Mouse (Mus musculus): Measurements from ENCODE around the gene Rpl27a.

Rpl27a gene

GRCm38 (mm10) chr7:109518838-109519696, at the start of gene Rpl27a:
TSS of gene Rpl27a (plus strand) at chr7:109519147.
- DNase-seq (ENCODE audit: low read depth in 2 of 2, low spot score in 2 of 2) = peak; percentile 97 to 99

- DNase-seq (ENCODE audit: low read depth in 2 of 2, low spot score in 2 of 2) = no peak
Measured at GRCm38 (mm10) chr7:109470700-109471099, 48.2 kb upstream of the Rpl27a start.

- DNase-seq (ENCODE audit: low read depth in 2 of 2, low spot score in 2 of 2) = no peak
Measured at GRCm38 (mm10) chr7:109477926-109478325, 41.0 kb upstream of the Rpl27a start.

- DNase-seq (ENCODE audit: low read depth in 2 of 2, low spot score in 2 of 2) = no peak
Measured at GRCm38 (mm10) chr7:109480765-109481197, 38.2 kb upstream of the Rpl27a start.

GRCm38 (mm10) chr7:109484221-109484620, 34.7 kb upstream of the Rpl27a start:
- no peak for DNase-seq (ENCODE audit: low read depth in 2 of 2, low spot score in 2 of 2)

- no peak for DNase-seq (ENCODE audit: low read depth in 2 of 2, low spot score in 2 of 2)
Measured at GRCm38 (mm10) chr7:109492616-109493318, 26.2 kb upstream of the Rpl27a start.

GRCm38 (mm10) chr7:109493319-109494316, 25.3 kb upstream of the Rpl27a start:
- no peak for DNase-seq (ENCODE audit: low read depth in 2 of 2, low spot score in 2 of 2)

GRCm38 (mm10) chr7:109497507-109497906, 21.4 kb upstream of the Rpl27a start:
- no peak for DNase-seq (ENCODE audit: low read depth in 2 of 2, low spot score in 2 of 2)

- no peak for DNase-seq (ENCODE audit: low read depth in 2 of 2, low spot score in 2 of 2)
Measured at GRCm38 (mm10) chr7:109507119-109507518, 11.8 kb upstream of the Rpl27a start.

- no peak for DNase-seq (ENCODE audit: low read depth in 2 of 2, low spot score in 2 of 2)
Measured at GRCm38 (mm10) chr7:109507572-109507971, 11.4 kb upstream of the Rpl27a start.

- DNase-seq (ENCODE audit: low read depth in 2 of 2, low spot score in 2 of 2) = no peak
Measured at GRCm38 (mm10) chr7:109508034-109508433, 10.9 kb upstream of the Rpl27a start, which contains the start of gene Trim66. TSS of gene Trim66 (minus strand) at chr7:109508134.

- no peak for DNase-seq (ENCODE audit: low read depth in 2 of 2, low spot score in 2 of 2)
Measured at GRCm38 (mm10) chr7:109510799-109511198, 8.1 kb upstream of the Rpl27a start.

- DNase-seq (ENCODE audit: low read depth in 2 of 2, low spot score in 2 of 2) = no peak
Measured at GRCm38 (mm10) chr7:109511838-109512237, 7.1 kb upstream of the Rpl27a start.

- DNase-seq (ENCODE audit: low read depth in 2 of 2, low spot score in 2 of 2) = no peak
Measured at GRCm38 (mm10) chr7:109516500-109516899, 2.4 kb upstream of the Rpl27a start.

- DNase-seq (ENCODE audit: low read depth in 2 of 2, low spot score in 2 of 2) = no peak
Measured at GRCm38 (mm10) chr7:109518036-109518681, 788 bp upstream of the Rpl27a start.

GRCm38 (mm10) chr7:109519936-109520335, 989 bp downstream of the Rpl27a start:
- DNase-seq (ENCODE audit: low read depth in 2 of 2, low spot score in 2 of 2) = no peak

GRCm38 (mm10) chr7:109522084-109522483, 3.1 kb downstream of the Rpl27a start:
- no peak for DNase-seq (ENCODE audit: low read depth in 2 of 2, low spot score in 2 of 2)

- no peak for DNase-seq (ENCODE audit: low read depth in 2 of 2, low spot score in 2 of 2)
Measured at GRCm38 (mm10) chr7:109523304-109523703, 4.4 kb downstream of the Rpl27a start.

- no peak for DNase-seq (ENCODE audit: low read depth in 2 of 2, low spot score in 2 of 2)
Measured at GRCm38 (mm10) chr7:109523741-109524441, 4.9 kb downstream of the Rpl27a start.

GRCm38 (mm10) chr7:109524442-109524744, 5.4 kb downstream of the Rpl27a start:
- no peak for DNase-seq (ENCODE audit: low read depth in 2 of 2, low spot score in 2 of 2)

Measured in CD8-positive naive resting alpha-beta T cell, adult 2 months (primary cell).